Mouse (Mus musculus): ENCODE measurements around the gene Oat. TPM values are rescaled to one million over a fixed set of nuclear protein-coding genes. Genes with fewer than 3 reads are reported as not detected.

The Oat gene
- 100 to 1,000 TPM in 1 of 2 experiments, 10 to 100 TPM in 1; 98.5 to 134 TPM for total RNA-seq (2021)
- long read RNA-seq, experiment 1, transcript Oat-201 (10 exons, 2,152 nt): major isoform, 66 of 73 reads
- long read RNA-seq, experiment 1, partial matches to known transcripts: 4 of 73 reads
- long read RNA-seq, experiment 1, other reads (novel, unspliced or antisense): 3 of 73 reads
- long read RNA-seq, experiment 2, transcript Oat-201 (10 exons, 2,152 nt): major isoform, 293 of 331 reads
- long read RNA-seq, experiment 2, partial matches to known transcripts: 35 of 331 reads
- long read RNA-seq, experiment 2, other reads (novel, unspliced or antisense): 3 of 331 reads

GRCm38 (mm10) chr7:132576116-132576650 is at the start of gene Oat:
TSS of gene Oat (minus strand) at chr7:132576398.
- DNase-seq (ENCODE audit: low spot score in 2 of 2): peak; percentile 86 to 89

DNA sequence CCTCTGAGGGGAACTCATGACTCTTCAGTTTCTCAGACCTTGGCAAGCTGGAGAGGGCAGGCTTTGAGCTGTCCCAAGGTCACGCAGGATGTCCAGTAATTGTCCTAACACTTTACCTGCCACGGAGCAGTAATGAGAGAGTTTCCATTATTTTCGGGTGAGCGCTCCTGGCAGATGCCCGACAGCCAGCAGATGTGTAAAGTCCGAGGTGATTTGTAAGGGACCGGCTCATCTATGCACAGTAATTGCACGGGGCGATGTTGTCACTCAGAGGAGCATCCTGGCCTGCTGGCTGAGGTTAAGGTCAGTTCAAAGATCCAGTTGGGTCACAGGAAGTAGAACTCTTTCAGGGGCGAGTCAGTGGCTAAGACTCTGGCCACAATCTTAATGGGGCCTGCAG is 48.0 kb upstream of the Oat start:
- DNase-seq (ENCODE audit: low spot score in 2 of 2): no peak

DNA sequence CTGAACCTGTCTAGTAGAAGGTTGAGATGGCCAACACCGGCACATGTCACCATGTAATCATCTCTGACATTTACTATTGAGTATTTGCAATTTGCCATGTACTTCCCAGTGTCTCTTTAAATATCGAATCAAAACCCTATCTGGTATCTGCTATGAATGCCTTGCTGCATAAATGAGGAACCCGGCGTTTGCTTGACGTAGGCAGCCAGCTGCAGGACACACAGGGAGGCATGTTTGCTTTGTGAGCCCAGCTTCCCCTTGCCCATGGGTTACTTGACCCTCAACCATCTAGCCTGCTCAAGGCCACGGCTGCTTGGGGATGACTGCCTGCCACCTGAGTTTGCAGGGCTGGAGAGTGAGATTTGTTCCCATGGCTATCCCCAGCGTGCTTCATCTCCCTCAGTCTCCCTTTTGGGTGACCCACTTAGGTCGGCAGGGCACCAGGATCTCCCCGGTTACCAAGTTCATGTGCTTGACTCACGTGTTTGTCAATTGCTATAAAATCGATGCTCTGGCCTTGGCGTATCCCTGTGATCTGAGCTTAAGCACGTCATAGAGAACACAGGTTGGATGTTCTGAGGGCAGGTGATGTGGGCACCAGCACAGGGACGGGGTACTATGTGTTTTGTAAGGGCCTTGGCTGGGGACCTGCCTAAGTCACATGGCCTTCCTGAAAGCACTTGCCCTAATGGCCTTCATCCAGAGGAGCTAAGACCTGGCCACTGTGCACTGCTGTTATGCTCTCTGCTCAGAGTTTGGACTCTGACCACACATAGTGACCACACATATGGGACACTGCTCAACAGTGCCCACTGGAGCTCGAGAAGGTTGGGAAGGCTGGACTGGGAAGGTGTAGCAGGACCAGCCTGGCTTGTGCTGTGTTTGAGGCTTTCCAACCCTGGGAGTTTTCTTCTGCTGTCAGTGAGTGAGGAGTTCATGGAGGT is 44.0 kb upstream of the Oat start:
- DNase-seq (ENCODE audit: low spot score in 2 of 2): no peak

DNA sequence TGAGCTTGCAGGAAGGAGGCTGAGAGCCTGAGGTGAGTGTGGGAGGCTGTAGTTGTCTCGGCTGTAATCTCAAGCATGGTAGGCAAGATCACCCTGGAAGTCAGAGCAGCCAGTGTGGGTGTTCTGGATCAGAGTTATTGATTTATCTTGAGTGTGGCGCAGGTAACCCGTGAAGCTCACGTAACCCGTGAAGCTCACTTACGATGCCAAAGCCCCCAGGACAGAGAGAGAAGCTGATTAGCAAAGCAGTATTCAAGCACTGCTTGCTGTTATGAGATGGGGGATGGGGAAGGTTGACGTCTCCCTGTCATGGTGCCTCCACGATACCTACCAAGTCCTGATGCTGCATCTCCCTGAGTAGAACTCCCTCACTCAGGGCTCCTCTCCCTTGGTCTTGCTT is 43.4 kb upstream of the Oat start:
- no peak for DNase-seq (ENCODE audit: low spot score in 2 of 2)

DNA sequence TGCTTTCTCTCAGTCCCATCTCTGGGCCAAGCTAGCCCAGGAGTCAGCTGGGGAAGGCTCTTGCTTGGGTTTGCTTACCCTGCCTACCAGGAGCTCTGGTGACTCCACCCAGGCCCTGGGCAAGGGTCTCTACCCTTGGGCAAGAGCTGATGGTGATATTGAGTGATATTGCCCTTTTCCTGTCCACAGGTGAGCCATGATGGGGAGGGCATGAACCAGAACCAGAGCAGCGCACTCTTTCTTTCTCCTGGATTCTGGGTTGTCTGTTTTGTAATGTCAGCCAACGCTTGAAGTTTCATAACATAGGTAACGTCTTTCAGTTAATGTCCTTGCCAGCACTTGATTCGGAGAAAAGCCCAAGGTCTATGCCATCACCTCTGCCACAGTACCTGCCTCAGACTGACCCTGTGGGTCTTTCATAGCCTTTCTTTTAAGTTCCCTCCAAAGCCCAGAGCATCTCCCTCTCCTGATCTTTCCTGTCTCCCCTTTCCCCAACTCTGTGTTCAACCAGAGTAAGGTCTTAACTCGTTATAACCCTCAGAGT is 40.9 kb upstream of the Oat start:
- DNase-seq (ENCODE audit: low spot score in 2 of 2): no peak

- DNase-seq (ENCODE audit: low spot score in 2 of 2): no peak
These were observed 40.2 kb upstream of the Oat start for GRCm38 (mm10) chr7:132616391-132616790.

DNA sequence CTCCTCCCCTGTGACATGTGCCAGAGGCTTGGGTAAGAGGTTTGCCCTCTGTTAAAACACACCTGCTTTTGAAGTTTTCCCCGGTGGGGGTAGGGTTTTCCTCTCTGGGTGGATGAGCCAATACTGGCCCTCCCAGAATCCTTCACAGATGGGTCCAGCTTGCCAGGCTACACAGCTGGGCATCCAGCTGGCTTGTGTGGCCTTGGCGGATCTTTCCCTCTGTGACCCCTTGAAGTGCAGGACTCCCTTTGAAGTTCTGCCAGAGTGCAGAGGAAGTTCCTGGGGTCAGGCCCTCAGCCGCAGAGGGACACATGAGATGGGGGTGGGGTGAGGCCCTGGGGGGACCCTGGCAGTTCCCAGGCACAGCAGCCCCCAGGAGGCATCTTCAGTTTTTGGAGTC is 39.1 kb upstream of the Oat start:
- DNase-seq (ENCODE audit: low spot score in 2 of 2): no peak

- DNase-seq (ENCODE audit: low spot score in 2 of 2): no peak
These were observed 35.3 kb upstream of the Oat start for GRCm38 (mm10) chr7:132611530-132611929.

DNA sequence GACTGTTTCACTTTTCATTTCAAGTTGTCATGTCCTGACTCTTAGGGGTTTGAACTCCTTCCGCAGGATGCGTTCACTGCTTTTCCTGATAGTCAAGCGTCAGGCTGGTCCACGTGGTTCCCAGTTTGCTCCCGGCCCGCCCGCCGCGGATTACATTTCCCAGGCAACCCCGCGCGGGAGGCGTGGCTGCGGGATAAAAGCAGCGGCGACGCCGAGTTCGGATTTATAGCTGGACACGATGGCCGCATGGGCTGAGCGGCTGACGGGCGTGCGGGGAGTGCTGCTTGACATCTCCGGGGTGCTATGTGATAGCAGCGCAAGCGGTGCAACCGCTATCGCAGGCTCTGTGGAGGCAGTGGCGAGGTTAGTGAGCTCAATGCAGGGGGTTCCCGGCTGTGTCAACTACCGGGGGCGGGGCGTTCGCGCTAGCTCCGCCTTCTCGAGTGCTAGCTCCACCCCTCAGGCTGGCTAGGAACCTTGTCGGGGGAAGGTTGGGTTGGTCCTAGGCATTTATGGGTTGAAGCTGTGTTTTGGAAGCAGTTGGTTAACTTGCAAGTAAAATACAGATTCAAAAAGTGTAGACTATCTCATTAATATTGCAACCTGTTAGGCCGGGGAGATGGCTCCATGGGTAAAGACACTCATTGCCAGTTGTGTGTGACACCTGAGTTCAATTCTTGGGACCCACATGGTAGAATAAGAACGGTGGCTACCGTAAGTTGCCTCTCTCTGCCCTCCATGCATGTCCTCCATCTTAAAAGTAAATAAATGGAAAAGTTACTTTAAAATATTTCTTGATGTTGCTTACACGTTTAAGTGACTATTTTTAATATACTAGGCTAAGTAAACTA is 34.5 kb upstream of the Oat start, which contains the start of gene Lhpp:
Gene Lhpp (plus strand): TSS at position 171 of the 851 bp plus-strand sequence.
- peak; percentile 83 to 84 for DNase-seq (ENCODE audit: low spot score in 2 of 2)

- DNase-seq (ENCODE audit: low spot score in 2 of 2): no peak
These were observed 32.3 kb upstream of the Oat start for GRCm38 (mm10) chr7:132608316-132609020.

GRCm38 (mm10) chr7:132605689-132606088 is 29.5 kb upstream of the Oat start:
- DNase-seq (ENCODE audit: low spot score in 2 of 2): no peak

GRCm38 (mm10) chr7:132604720-132605119 is 28.5 kb upstream of the Oat start:
- DNase-seq (ENCODE audit: low spot score in 2 of 2): no peak

GRCm38 (mm10) chr7:132600926-132601325 is 24.7 kb upstream of the Oat start:
- no peak for DNase-seq (ENCODE audit: low spot score in 2 of 2)

GRCm38 (mm10) chr7:132600026-132600425 is 23.8 kb upstream of the Oat start:
- DNase-seq (ENCODE audit: low spot score in 2 of 2): no peak

DNA sequence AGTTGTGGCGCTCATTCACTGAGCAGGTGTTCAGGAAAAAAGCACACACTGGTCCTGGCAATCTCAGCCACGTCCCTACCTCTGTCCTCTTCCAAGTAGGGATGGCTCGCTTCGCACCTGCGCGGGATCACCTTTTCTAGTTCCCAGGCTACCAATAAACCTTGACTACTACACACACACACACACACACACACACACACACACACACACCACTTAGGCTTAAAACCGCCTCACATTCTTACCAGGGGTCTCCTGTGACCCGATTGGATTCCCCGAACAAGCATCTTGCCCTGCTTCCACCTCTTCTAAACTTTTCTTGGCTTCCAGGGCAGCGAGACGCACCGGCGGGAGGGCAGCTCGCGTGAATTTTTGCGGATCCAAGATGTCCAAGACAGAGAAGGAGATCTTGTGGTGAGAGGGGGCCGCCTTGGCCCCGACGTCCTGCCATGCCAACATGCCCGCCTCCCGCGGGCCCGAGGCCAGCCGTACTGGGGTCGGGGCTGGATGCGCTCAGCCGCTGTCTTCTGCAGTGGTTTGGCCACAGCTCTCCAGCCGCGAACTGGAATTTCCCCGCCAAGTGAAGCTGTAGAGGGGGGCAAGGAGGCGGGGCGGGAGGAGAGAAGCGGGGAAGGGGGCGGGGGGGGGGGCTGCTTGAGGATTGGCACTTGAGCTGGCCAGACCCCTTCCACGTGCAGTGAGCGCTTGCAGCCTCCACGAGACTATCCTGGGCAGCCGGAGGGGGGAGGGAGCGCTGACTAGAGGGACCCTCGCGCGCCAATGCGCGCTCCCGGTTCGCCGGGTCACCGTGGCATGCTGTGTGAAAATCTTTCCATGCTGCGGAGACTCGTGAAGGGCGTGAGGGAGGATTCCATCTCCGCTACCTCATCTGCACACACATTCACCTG is 23.1 kb upstream of the Oat start, which contains the start of gene Nkx1-2:
Gene Nkx1-2 (minus strand): TSS at position 567 of the 905 bp plus-strand sequence.
- DNase-seq (ENCODE audit: low spot score in 2 of 2): no peak

DNA sequence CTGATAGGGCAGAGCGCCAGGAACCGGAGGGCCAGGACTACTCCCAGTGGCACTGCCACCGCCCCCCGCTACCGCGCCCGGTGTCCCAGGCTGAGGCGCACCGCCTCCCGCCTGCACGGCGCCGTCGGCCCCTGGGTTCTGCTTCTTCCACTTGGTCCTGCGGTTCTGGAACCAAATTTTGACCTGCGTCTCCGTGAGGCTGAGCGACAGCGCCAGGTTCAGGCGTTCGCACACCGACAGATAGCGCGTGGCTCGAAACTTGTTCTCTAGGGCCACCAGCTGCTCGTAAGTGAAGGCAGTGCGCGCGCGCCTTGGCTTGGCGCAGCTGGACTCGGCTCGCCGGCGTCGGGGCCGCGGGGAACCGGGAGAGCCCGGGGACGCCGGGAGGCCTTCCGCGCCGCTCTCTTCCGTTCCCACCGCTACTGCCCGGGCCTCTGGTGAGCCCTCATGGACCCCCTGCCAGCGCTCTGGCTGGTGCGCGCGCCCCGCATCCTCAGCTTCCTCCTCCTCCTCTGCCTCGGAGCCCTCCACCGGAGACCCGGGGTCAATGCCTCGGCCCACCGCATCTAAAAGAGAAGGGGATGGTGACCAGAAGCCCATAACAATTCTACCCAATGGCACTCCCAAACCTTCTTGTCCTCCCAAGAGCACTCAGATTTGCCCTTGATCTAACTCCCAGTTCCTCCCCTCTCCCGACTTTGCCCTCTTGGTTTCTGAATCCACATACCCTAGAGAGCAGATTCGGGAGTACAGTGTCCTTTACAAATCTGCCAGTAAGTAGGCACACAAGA is 21.2 kb upstream of the Oat start:
- DNase-seq (ENCODE audit: low spot score in 2 of 2): no peak

DNA sequence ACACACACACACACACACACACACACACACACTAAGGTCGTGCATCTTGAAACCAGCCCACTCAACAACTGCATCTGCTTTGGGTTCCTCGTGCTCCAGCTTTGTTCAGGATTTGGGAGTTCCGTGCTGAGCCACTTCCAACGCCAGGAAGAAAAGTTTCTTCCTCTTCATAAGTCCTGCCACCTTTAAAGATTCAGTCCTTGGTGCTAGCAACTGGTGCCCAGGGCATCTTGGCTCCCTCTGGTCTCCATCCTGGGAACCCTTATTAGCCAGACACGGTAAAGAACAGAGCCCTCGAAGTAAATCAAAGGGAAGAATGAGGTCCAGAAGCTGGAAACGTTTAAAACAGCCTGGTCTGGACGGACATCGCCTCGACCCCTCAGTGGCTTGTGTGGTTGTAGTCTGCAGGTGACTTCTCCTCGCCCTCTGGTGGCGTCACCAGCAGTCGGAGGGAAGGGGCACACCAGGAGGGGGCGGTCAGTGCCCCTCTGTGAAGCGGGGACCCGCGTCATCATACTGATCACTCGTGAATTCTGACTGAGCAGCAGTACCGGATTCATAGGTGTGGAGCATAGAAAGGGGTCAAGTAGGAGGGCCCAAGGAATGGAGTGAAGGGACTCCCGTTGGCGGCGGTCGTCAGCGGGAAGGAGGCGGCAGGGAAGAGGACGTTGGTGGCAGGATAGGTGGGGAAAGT is 20.5 kb upstream of the Oat start:
- no peak for DNase-seq (ENCODE audit: low spot score in 2 of 2)
